Mouse (Mus musculus): Measurements from ENCODE around the gene Gpx4.
"Not testable (repeated sequence)": the region's sequence is repeated elsewhere in the genome, so short reads cannot be mapped to it uniquely, and the experiment has no call there.

Gene Gpx4

GRCm38 (mm10) chr10:80050244-80050643, 3.3 kb downstream of the Gpx4 start:
- DNase-seq (ENCODE audit: low read depth, low spot score): no peak

- no peak for DNase-seq (ENCODE audit: low read depth, low spot score)
Measured at GRCm38 (mm10) chr10:80050885-80051617, 4.1 kb downstream of the Gpx4 start.

GRCm38 (mm10) chr10:80051618-80052373, 4.8 kb downstream of the Gpx4 start:
- DNase-seq (ENCODE audit: low read depth, low spot score): peak; percentile 67

- DNase-seq (ENCODE audit: low read depth, low spot score): no peak
Measured at GRCm38 (mm10) chr10:80052374-80052764, 5.4 kb downstream of the Gpx4 start.

- peak; percentile 100 for DNase-seq (ENCODE audit: low read depth, low spot score)
Measured at GRCm38 (mm10) chr10:80053259-80053780, 6.4 kb downstream of the Gpx4 start.

DNA sequence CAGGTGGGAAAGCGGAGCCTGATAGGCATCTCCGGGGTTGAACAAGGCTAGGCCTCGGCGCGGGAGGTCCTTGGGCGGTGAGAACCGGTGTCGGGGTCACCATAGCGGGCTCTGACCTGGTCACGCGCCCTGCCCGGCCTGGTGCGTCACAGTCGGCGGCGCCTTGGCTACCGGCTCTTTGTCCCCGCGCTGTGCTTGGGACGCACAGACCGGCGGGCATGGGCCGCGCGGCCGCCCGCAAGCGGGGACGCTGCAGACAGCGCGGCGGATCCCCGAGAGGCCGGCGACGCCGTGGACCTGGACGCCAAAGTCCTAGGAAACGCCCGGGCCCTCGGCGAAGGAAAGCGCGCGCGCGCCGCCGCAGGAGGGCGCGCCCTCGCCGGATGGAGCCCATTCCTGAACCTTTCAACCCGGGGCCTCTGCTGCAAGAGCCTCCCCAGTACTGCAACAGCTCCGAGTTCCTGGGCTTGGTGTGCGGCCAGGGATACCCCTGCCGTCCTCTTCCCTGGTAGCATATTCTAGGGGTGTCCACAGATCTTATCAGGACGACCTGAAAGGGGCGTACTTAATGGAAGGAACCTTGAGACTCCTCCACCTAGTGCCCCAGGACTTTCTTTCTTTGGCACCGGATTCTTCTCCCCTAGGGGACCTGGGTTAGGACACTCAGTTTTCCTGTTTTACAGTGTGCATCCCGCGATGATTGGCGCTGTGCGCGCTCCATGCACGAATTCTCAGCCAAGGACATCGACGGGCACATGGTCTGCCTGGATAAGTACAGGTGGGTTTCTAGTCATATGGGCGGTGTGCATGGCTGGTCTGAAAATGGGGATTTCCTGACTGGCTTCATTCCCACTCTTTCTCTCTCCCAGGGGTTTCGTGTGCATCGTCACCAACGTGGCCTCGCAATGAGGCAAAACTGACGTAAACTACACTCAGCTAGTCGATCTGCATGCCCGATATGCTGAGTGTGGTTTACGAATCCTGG, 7.2 kb downstream of the Gpx4 start:
- no peak for DNase-seq (ENCODE audit: low read depth, low spot score)

DNA sequence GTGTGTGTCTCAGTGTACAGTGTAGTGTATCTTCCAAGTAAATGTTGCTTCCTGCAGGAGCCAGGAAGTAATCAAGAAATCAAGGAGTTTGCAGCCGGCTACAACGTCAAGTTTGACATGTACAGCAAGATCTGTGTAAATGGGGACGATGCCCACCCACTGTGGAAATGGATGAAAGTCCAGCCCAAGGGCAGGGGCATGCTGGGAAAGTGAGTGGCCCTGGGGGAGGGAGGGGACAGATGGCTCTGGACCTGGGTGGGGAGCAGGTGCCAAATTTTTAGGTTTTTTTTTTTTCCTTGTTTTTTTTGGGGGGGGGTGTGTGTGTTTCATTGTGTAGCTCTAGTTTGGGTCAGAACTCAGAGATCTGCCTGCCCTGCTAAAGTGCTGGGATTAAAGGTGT, 7.9 kb downstream of the Gpx4 start:
- not testable (repeated sequence) for DNase-seq (ENCODE audit: low read depth, low spot score)

DNA sequence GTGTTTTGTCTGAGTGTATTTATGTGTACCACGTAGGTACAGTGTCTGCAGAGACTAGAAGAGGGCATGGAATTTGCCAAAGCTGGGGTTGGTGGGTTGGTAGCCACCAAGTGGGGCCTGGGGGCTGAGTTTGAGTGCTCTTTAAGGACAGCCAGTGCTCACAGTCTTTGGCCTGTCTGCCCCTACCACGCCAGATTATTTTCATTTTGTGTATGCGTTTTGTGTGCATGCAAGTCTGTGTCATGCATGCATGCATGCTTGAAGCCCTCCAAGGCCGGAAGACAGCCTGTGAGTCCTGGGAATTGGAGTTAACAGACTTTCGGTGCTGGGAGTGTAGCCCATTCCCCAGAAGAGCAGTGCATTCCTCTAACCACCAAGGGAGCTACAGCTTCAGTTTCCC, 8.4 kb downstream of the Gpx4 start:
- no peak for DNase-seq (ENCODE audit: low read depth, low spot score)

DNA sequence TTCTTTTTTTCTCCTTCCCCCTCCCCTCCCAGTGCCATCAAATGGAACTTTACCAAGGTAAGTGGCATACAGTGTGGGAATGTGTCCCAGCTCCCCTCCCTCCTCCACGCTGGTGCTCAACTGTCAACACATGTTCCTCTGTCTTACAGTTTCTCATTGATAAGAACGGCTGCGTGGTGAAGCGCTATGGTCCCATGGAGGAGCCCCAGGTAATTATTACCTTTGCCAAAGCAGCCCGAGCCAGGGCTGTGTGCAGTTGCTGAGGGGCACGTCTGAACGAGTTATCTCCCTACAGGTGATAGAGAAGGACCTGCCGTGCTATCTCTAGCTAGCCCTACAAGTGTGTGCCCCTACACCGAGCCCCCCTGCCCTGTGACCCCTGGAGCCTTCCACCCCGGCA, 8.9 kb downstream of the Gpx4 start:
- DNase-seq (ENCODE audit: low read depth, low spot score): no peak

DNA sequence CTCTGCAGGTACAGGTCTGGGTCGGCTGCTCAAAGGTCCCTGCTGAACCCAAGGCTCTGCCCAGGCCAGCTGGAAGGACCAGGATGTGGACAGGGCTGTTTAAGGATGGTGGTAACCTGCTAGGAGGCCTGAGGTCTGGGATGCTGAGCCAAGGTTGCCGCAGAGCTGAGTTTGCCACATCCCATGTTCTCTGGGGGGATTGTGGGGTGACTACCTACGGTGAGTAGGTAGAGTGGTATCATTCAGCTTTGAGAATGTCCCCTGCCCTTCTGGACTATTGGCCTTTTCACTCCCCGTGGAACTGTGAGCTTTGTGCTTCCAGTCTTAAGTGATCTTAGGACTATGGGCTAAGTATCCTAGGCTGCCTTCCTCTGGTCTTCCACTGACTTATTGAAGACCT, 9.5 kb downstream of the Gpx4 start:
- no peak for DNase-seq (ENCODE audit: low read depth, low spot score)

GRCm38 (mm10) chr10:80056976-80057682, 10.2 kb downstream of the Gpx4 start:
- DNase-seq (ENCODE audit: low read depth, low spot score): no peak

GRCm38 (mm10) chr10:80057683-80058326, 10.8 kb downstream of the Gpx4 start:
- DNase-seq (ENCODE audit: low read depth, low spot score): no peak

DNA sequence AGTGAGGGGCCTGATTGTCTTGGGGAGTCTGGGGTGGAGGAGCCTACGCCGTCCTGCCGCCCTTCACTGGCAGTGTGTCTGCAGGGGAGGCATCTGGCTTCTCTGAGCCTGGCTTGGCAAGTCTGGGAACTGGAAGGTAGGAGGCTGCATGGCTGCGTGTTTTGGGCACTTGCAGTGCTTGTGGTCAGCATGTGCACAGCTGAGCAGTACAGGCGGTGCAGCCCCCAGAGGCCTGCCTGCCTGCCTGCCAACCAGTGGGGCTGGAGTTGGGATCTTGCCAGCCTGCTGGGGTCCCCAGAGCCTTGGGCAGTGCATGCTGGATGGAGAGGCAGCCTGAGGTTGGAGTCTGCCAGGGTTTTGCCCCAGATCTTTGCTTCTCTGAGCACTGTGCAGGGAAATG, 16.1 kb downstream of the Gpx4 start:
- no peak for DNase-seq (ENCODE audit: low read depth, low spot score)

GRCm38 (mm10) chr10:80063877-80064650, 17.1 kb downstream of the Gpx4 start:
- DNase-seq (ENCODE audit: low read depth, low spot score): no peak

- DNase-seq (ENCODE audit: low read depth, low spot score): no peak
Measured at GRCm38 (mm10) chr10:80069251-80069650, 22.3 kb downstream of the Gpx4 start.

DNA sequence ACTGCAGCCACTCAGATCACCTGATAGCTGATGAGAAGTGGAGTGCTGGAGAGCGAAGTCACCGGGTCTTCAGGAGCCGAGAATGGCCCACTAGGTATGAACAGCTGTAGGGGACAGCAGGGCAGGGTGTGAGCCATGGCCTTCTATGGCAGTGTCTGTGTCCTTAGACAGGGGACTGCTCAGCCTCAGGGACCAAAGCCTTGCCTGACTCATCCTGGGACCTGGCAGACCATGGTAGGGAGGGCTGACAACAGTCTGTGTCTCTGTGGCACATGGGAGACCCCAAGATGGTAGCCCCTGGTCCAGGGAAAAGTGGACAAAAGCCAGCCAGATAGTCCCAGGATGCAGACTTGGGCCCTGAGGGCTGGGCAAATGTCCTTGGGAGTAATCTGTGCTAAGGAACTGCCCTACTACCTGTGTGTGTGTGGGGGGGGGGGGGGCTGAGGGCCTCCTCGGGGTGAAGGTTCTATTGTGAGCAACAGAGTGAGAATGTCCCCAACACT, 23.0 kb downstream of the Gpx4 start:
- no peak for DNase-seq (ENCODE audit: low read depth, low spot score)

DNA sequence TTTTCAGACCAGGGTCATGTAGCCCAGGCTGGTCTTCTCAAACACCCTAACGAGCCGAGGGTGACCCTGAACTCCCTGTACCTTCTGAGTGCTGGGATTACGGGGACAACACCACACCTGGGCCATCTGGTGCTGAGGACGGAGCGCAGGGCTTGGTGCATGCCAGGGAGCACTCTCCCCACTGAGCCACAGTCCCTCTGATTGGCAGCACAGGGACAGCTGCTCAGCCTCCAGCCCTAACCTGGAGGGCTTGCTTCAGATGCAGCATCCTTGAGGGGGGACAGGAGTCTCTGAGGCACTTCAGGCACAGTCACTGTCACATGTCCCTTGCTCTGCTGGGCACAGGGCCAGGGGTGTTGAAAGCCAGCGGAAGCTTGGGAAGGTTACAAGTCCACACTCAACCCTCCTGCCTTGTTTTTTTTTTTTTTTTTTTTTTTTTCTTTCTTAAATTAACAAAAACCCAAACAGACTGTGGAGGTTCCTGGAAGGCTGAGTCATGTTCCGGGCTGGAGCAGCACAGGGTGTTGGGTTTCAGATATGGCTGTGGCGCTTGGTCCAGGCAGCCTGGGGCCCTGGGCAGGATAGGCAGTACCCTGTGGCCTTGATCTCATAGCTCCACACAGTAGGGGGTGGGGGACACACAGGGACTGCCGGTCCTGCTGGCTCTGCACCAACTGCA, 24.0 kb downstream of the Gpx4 start:
- DNase-seq (ENCODE audit: low read depth, low spot score): no peak

GRCm38 (mm10) chr10:80071516-80071900, 24.5 kb downstream of the Gpx4 start:
- no peak for DNase-seq (ENCODE audit: low read depth, low spot score)
